Mouse (Mus musculus): ENCODE data around the gene Cdk8.

GRCm38 (mm10) chr5:146246386-146246785, 15.4 kb downstream of the Cdk8 start:
- TF ChIP-seq CTCF (IDR thresholded peaks at IDR 0.05; ENCODE audit: control insufficient read depth, insufficient read depth, insufficient read length) (no peak), USF1 (IDR thresholded peaks at IDR 0.05; ENCODE audit: low read depth) (no peak)

All from C2C12 (cell line).